Mouse (Mus musculus) thymus, adult 2 months (tissue): ENCODE measurements around the gene Trak1. TPM values are rescaled to one million over a fixed set of nuclear protein-coding genes. Genes with fewer than 3 reads are reported as not detected.
A peak's percentile ranks its signal among the peaks of the same experiment; 100 is the strongest.

Experiments used
- DNase-seq: peaks from one replicate; pipeline ENCODE4 v3.0.0; 2021
- H3K27ac ChIP-seq: fragments of 200-500 bp; 2 replicates; pipeline ENCODE4 v1.5.1; 2012; ENCODE audit warnings: low read length, control low read depth; ENCODE audit not compliant: control insufficient read depth, insufficient read depth
- H3K27me3 ChIP-seq: fragments of 200-500 bp; 2 replicates; pipeline ENCODE4 v1.6.1; 2012; ENCODE audit warnings: mild to moderate bottlenecking, low read length, moderate library complexity, mixed read lengths; ENCODE audit not compliant: control insufficient read depth, insufficient read depth
- H3K36me3 ChIP-seq: fragments of 200-500 bp; 2 replicates; pipeline ENCODE4 v1.6.1; 2012; ENCODE audit warnings: mild to moderate bottlenecking, low read length, moderate library complexity; ENCODE audit not compliant: control insufficient read depth, insufficient read depth
- H3K4me1 ChIP-seq: fragments of 200-500 bp; replicated peaks from 2 replicates; pipeline ENCODE4 v1.6.1; 2012; ENCODE audit warnings: low read length; ENCODE audit not compliant: control insufficient read depth, insufficient read depth
- H3K4me3 ChIP-seq: fragments of 200-500 bp; 2 replicates; pipeline ENCODE4 v1.5.1; 2012; ENCODE audit warnings: mild to moderate bottlenecking, low read length, control low read depth, moderate library complexity; ENCODE audit not compliant: control insufficient read depth, insufficient read depth
- CTCF ChIP-seq: fragments of 200-500 bp; IDR thresholded peaks from 2 replicates; pipeline ENCODE4 v1.5.1; 2012; ENCODE audit warnings: mild to moderate bottlenecking, control low read depth, low read length, moderate library complexity, borderline replicate concordance; ENCODE audit not compliant: control insufficient read depth, poor library complexity, insufficient read depth; ENCODE audit errors: extremely low read depth
- POLR2A ChIP-seq: fragments of 200-500 bp; IDR thresholded peaks from 2 replicates; pipeline ENCODE4 v1.6.1; 2012; ENCODE audit warnings: mild to moderate bottlenecking, low read length, control low read depth, moderate library complexity; ENCODE audit not compliant: control insufficient read depth, poor library complexity, insufficient read depth; ENCODE audit errors: extremely low read depth
- WGBS: fragments of 180-500 bp; shearing (Covaris S2); methylation state at CpG from one replicate; pipeline ENCODE4 v1.1.7; 2018; 5-methylcytosine and 5-hydroxymethylcytosine counted together
- polyA plus RNA-seq: library from polyadenylated mRNA; depleted of rRNA; stranded (reverse); fragments of >200 nt; gene quantifications from 2 replicates; pipeline ENCODE4 v1.2.3, GENCODE M21; 2012

The Trak1 gene
- polyA plus RNA-seq, 1 experiment = 96.5 TPM

GRCm38 (mm10) chr9:121398100-121398760 is 100.9 kb downstream of the Trak1 start:
- peaks cover 22% of the 10 kb centered on the region for H3K4me1 ChIP-seq
- 60% methylated on average over 17 of the region's 17 CpGs for WGBS
- DNase-seq = no peak
- H3K27ac ChIP-seq = no peak overlapping the region
- H3K4me3 ChIP-seq = no peak overlapping the region
- no peaks in the 10 kb centered on the region for H3K27me3 ChIP-seq
- TF ChIP-seq POLR2A = no peak
- no peak for TF ChIP-seq CTCF
- H3K36me3 ChIP-seq = 0 out of 2 replicates have a peak, but pooled peaks cover 3% of the 10 kb centered on the region

- Histone ChIP-seq H3K4me1 (peaks cover 22% of the 10 kb centered on the region), H3K36me3 (0 out of 2 replicates have a peak, but pooled peaks cover 3% of the 10 kb centered on the region), H3K27ac (no peak overlapping the region), H3K4me3 (no peak overlapping the region), H3K27me3 (no peaks in the 10 kb centered on the region)
- 34% methylated on average over 7 of the region's 7 CpGs for WGBS
- TF ChIP-seq POLR2A = no peak
- TF ChIP-seq CTCF = no peak
- DNase-seq = peak; percentile 49
Measured at GRCm38 (mm10) chr9:121398761-121399160, 101.5 kb downstream of the Trak1 start.

GRCm38 (mm10) chr9:121400608-121401007 is 103.3 kb downstream of the Trak1 start:
- WGBS = 96% methylated on average over 8 of the region's 8 CpGs
- Histone ChIP-seq H3K27me3 (no peaks in the 10 kb centered on the region), H3K4me1 (peaks cover 22% of the 10 kb centered on the region), H3K36me3 (0 out of 2 replicates have a peak, but pooled peaks cover 3% of the 10 kb centered on the region), H3K4me3 (no peak overlapping the region), H3K27ac (no peak overlapping the region)
- TF ChIP-seq POLR2A = no peak
- TF ChIP-seq CTCF = no peak
- no peak for DNase-seq

- TF ChIP-seq POLR2A = no peak
- TF ChIP-seq CTCF = no peak
- no peak overlapping the region for H3K4me3 ChIP-seq
- 90% methylated on average over 16 of the region's 16 CpGs for WGBS
- 0 out of 2 replicates have a peak, but pooled peaks cover 3% of the 10 kb centered on the region for H3K36me3 ChIP-seq
- peaks cover 14% of the 10 kb centered on the region for H3K4me1 ChIP-seq
- H3K27ac ChIP-seq = no peak overlapping the region
- DNase-seq = no peak
- H3K27me3 ChIP-seq = no peaks in the 10 kb centered on the region
Measured at GRCm38 (mm10) chr9:121403157-121403671, 105.9 kb downstream of the Trak1 start.

- Histone ChIP-seq H3K27ac (no peak overlapping the region), H3K4me3 (no peak overlapping the region), H3K4me1 (peaks cover 9% of the 10 kb centered on the region), H3K36me3 (0 out of 2 replicates have a peak, but pooled peaks cover 3% of the 10 kb centered on the region), H3K27me3 (no peaks in the 10 kb centered on the region)
- 94% methylated on average over 11 of the region's 11 CpGs for WGBS
- TF ChIP-seq CTCF (no peak), POLR2A (no peak)
- DNase-seq = no peak
Measured at GRCm38 (mm10) chr9:121403699-121404098, 106.4 kb downstream of the Trak1 start.

- Histone ChIP-seq H3K36me3 (0 out of 2 replicates have a peak, but pooled peaks cover under 1% of the 10 kb centered on the region), H3K4me3 (no peak overlapping the region), H3K27me3 (no peaks in the 10 kb centered on the region), H3K4me1 (no peaks in the 10 kb centered on the region), H3K27ac (no peak overlapping the region)
- no peak for DNase-seq
- WGBS = 94% methylated on average over 8 of the region's 8 CpGs
- no peak for TF ChIP-seq POLR2A
- TF ChIP-seq CTCF = no peak
Measured at GRCm38 (mm10) chr9:121405088-121405681, 107.9 kb downstream of the Trak1 start.

GRCm38 (mm10) chr9:121405792-121406191 is 108.5 kb downstream of the Trak1 start:
- 97% methylated on average over 4 of the region's 4 CpGs for WGBS
- DNase-seq = no peak
- TF ChIP-seq POLR2A (no peak), CTCF (no peak)
- no peaks in the 10 kb centered on the region for H3K27me3 ChIP-seq
- H3K4me3 ChIP-seq = no peak overlapping the region
- H3K4me1 ChIP-seq = no peaks in the 10 kb centered on the region
- H3K27ac ChIP-seq = no peak overlapping the region
- H3K36me3 ChIP-seq = no peaks in the 10 kb centered on the region
